Mouse (Mus musculus) stomach, postnatal 0 days (tissue): ENCODE results near the gene Usp29. TPM values are rescaled to one million over a fixed set of nuclear protein-coding genes. Genes with fewer than 3 reads are reported as not detected.

Experiments used
- ATAC-seq: fragments of 200-750 bp; cut with Nextera tagmentation; 2 replicates; pipeline ENCODE4 v1.8.0; 2017; ENCODE audit not compliant: low FRiP score, low TSS enrichment
- DNase-seq: peaks from one replicate; pipeline ENCODE4 v3.0.0-alpha.2; 2016; ENCODE audit warnings: low spot score
- H3K27ac ChIP-seq: fragments of 300-500 bp; sonication (generic); replicated peaks from 2 replicates; pipeline ENCODE4 v1.5.1; 2014; ENCODE audit warnings: mild to moderate bottlenecking, control low read depth
- H3K27me3 ChIP-seq: fragments of 300-500 bp; sonication (generic); 2 replicates; pipeline ENCODE4 v1.6.1; 2014; ENCODE audit warnings: low read length; ENCODE audit not compliant: control insufficient read depth, insufficient read depth
- H3K36me3 ChIP-seq: fragments of 300-500 bp; sonication (generic); 2 replicates; pipeline ENCODE4 v1.6.1; 2014; ENCODE audit warnings: low read length, mixed read lengths; ENCODE audit not compliant: control insufficient read depth, insufficient read depth
- H3K4me1 ChIP-seq: fragments of 300-500 bp; sonication (generic); replicated peaks from 2 replicates; pipeline ENCODE4 v1.6.1; 2014; ENCODE audit warnings: antibody characterized with exemption; ENCODE audit not compliant: control insufficient read depth, insufficient read depth
- H3K4me2 ChIP-seq: fragments of 300-500 bp; sonication (generic); replicated peaks from 2 replicates; pipeline ENCODE4 v1.6.1; 2014; ENCODE audit warnings: low read depth, mild to moderate bottlenecking, control low read depth, moderate library complexity
- H3K4me3 ChIP-seq: fragments of 300-500 bp; sonication (generic); 2 replicates; pipeline ENCODE4 v1.5.1; 2014; ENCODE audit warnings: low read depth, low read length, control low read depth
- H3K9ac ChIP-seq: fragments of 300-500 bp; sonication (generic); 2 replicates; pipeline ENCODE4 v1.6.1; 2014; ENCODE audit warnings: mild to moderate bottlenecking, low read length, control low read depth, mixed read lengths
- H3K9me3 ChIP-seq: fragments of 300-500 bp; sonication (generic); 2 replicates; pipeline ENCODE4 v1.6.1; 2016; ENCODE audit warnings: low read length; ENCODE audit not compliant: control insufficient read depth
- CTCF ChIP-seq: IDR thresholded peaks from 2 replicates; pipeline ENCODE4 v1.5.1; 2016; ENCODE audit warnings: antibody characterized with exemption, low read depth, mild to moderate bottlenecking, moderate library complexity
- EP300 ChIP-seq: optimal IDR thresholded peaks from 2 replicates; pipeline ENCODE3; 2016; ENCODE audit warnings: antibody characterized with exemption
- WGBS: fragments of 180-500 bp; shearing (Covaris S2); extraction: QIAGEN DNeasy Blood & Tissue Kit; methylation state at CpG from one replicate; pipeline ENCODE4 v1.1.7; 2014; 5-methylcytosine and 5-hydroxymethylcytosine counted together
- polyA plus RNA-seq: library from polyadenylated mRNA; unstranded; fragments of >200 nt; fragmentation: Nextera tagmentation; extraction: Ambion mirVana; gene quantifications from 2 replicates; pipeline ENCODE4 v1.2.1, GENCODE M21; 2015

Usp29 gene
- polyA plus RNA-seq, 1 experiment from 2014 or later: 1.0 TPM

DNA sequence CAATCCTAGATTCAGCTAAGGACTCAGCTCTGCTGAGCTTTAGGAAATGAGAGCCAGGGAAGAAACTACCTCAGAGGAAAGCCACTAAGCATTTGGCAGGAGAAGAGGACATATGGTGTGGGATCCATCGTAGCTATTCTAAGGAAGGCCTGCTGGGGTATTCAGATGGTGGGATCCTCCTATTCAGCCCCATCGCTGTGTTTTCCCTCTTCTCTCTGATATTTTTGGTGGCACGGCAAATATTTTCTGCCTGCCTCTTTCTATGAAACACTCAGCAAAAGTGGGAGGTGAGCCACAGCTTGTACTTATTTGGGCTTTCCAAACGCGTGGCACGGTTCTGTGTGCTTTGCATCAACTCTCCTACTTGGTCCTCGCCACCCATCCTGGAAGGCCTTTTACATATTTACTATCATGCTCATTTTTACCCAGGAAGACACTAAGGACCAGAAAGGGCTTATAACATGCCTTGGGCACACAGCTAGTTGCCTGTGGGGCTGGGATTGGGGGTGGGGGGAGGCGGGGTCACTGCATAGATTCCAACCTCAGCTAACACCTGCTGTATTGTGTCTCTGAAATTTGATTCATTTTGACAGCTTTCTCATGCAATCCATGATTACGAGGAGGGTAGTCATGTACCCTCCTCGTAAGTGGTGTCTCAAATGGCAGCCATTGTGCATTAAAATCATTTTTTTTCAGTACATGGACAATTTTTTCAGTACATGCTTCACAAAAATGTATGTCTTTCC is 46.1 kb downstream of the Usp29 start:
- no peak overlapping the region for H3K4me3 ChIP-seq
- no peak overlapping the region for H3K4me2 ChIP-seq
- WGBS: 72% methylated on average over 10 of the region's 10 CpGs
- no peaks in the 10 kb centered on the region for H3K27me3 ChIP-seq
- no peaks in the 10 kb centered on the region for H3K36me3 ChIP-seq
- H3K27ac ChIP-seq: peak overlapping the region; percentile 49; the same call in 1 of the 2 replicates
- TF ChIP-seq EP300: no peak
- TF ChIP-seq CTCF: no peak
- peaks cover 5% of the 10 kb centered on the region; the same call in 1 of the 2 replicates for H3K4me1 ChIP-seq
- no peak for DNase-seq
- H3K9ac ChIP-seq: no peak overlapping the region
- no peak for ATAC-seq
- no peaks in the 10 kb centered on the region for H3K9me3 ChIP-seq

DNA sequence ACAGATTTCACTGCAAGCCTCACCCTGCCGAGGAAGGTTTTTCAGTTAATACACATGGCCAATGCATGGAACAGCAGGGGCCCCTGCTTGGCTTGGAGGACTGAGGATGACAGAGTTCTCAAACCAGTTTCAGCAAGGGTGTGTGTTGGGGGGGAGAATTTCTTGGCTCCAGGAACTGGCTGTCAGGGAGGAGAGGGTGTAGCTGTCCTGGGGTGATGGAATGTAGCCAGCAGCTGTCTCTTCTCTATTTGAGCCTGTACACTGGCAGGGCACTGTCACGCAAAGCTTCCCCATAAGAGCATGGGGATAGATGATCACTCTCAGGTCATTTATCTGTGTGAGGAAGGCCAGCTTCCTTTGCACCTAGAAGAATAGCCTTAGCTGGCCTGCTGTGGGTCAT is 46.7 kb downstream of the Usp29 start:
- H3K27ac ChIP-seq: peak overlapping the region; percentile 49; the same call in 1 of the 2 replicates
- no peak overlapping the region for H3K4me2 ChIP-seq
- no peaks in the 10 kb centered on the region for H3K9me3 ChIP-seq
- H3K36me3 ChIP-seq: no peaks in the 10 kb centered on the region
- H3K9ac ChIP-seq: no peak overlapping the region
- no peak for TF ChIP-seq CTCF
- no peak for TF ChIP-seq EP300
- 34% methylated on average over 2 of the region's 2 CpGs for WGBS
- H3K4me3 ChIP-seq: no peak overlapping the region
- no peaks in the 10 kb centered on the region for H3K27me3 ChIP-seq
- peak; percentile 62 for ATAC-seq
- peaks cover 9% of the 10 kb centered on the region for H3K4me1 ChIP-seq
- no peak for DNase-seq

GRCm38 (mm10) chr7:6777689-6778088 is 47.3 kb downstream of the Usp29 start:
- Histone ChIP-seq H3K27me3 (no peaks in the 10 kb centered on the region), H3K9ac (no peak overlapping the region), H3K36me3 (no peaks in the 10 kb centered on the region), H3K27ac (no peak overlapping the region; the same call in 1 of the 2 replicates), H3K4me2 (no peak overlapping the region), H3K4me1 (peaks cover 10% of the 10 kb centered on the region), H3K9me3 (no peaks in the 10 kb centered on the region), H3K4me3 (no peak overlapping the region)
- ATAC-seq: no peak
- DNase-seq: no peak
- WGBS: 21% methylated on average over 4 of the region's 4 CpGs
- TF ChIP-seq CTCF: no peak
- no peak for TF ChIP-seq EP300

DNA sequence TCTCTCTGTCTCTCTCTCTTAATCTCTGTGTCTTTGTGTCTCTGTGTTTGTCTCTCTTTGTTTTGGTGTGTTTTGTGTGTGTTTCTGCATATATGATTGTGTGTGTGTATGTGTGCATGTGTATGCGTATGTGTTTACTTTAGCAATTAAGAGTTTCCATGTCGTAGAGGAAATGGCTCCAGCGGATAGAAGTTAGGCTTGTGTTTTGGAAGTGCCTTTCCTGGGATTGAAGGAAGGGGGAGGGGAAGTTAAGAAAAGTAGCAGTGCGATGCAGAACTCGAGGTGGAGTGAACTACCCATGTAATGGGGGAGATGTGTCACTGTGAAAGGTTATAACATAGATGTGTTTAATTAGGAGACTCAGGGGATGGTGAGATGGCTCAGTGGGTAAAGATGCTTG is 48.8 kb downstream of the Usp29 start:
- H3K27me3 ChIP-seq: no peaks in the 10 kb centered on the region
- no peaks in the 10 kb centered on the region for H3K9me3 ChIP-seq
- WGBS: 72% methylated on average over 5 of the region's 5 CpGs
- H3K36me3 ChIP-seq: no peaks in the 10 kb centered on the region
- H3K4me3 ChIP-seq: no peak overlapping the region
- DNase-seq (no peak), ATAC-seq (no peak)
- H3K4me1 ChIP-seq: peaks cover 10% of the 10 kb centered on the region
- H3K4me2 ChIP-seq: no peak overlapping the region
- H3K27ac ChIP-seq: no peak overlapping the region
- TF ChIP-seq CTCF: no peak
- no peak for TF ChIP-seq EP300
- no peak overlapping the region for H3K9ac ChIP-seq

- ATAC-seq (peak; percentile 80), DNase-seq (peak; percentile 83)
- H3K9me3 ChIP-seq: no peaks in the 10 kb centered on the region
- 9% methylated on average over 11 of the region's 11 CpGs for WGBS
- no peak overlapping the region for H3K4me3 ChIP-seq
- H3K27me3 ChIP-seq: no peaks in the 10 kb centered on the region
- TF ChIP-seq EP300: no peak
- TF ChIP-seq CTCF: no peak
- peaks cover 10% of the 10 kb centered on the region for H3K4me1 ChIP-seq
- H3K36me3 ChIP-seq: no peaks in the 10 kb centered on the region
- H3K27ac ChIP-seq: peak overlapping the region; percentile 79
- H3K4me2 ChIP-seq: no peak overlapping the region
- H3K9ac ChIP-seq: 0 out of 2 replicates have a peak overlapping the region, but pooled peaks have one; percentile 13
Observed at GRCm38 (mm10) chr7:6781541-6781940, 51.2 kb downstream of the Usp29 start.
